Mouse (Mus musculus) embryo, embryonic 11.5 days (tissue): ENCODE results near the gene Cenpx.
"Not testable (repeated sequence)": the region's sequence is repeated elsewhere in the genome, so short reads cannot be mapped to it uniquely, and the experiment has no call there.

ENCODE experiments used
- DNase-seq: peaks from one replicate; pipeline ENCODE4 v3.0.0-alpha.2; 2012; ENCODE audit warnings: low read depth, low spot score

Gene Cenpx

DNA sequence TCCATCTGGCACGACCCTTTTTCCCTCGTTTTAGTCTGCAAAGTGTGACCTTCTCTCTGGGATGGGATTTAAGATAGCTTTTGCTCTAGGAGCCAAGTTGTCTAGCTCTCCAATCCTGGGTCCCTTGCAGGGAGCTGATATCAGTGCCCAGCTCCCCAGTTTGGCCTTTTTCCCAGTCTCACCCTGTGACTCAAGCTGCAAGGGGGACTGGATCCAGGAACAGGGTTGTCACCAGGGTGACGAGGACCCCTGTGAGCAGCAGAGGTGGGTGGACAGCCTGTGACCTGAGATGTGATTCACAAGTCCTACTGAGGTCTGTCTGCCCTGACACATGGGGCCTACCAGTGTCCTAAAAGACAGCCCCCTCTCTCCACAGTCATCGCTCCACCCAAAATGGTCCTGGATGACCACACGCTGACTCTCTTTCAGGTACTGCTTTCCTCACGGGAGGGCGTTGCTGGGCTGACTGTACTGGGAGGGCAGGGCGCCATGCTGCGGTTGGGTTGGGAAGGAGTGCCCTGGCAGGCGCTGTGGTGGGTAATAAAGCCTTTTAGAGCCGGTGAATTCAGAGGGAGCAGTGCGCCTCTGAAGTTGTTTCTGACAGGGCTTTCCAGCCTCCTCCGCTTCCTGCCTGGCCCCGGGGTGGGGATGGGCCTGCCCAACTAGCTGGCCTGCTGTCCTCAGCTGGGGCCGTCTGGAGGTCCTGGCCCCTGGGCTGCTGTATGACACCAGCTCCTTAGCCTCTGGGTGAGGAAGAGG, 9.7 kb downstream of the Cenpx start:
- no peak for DNase-seq

DNA sequence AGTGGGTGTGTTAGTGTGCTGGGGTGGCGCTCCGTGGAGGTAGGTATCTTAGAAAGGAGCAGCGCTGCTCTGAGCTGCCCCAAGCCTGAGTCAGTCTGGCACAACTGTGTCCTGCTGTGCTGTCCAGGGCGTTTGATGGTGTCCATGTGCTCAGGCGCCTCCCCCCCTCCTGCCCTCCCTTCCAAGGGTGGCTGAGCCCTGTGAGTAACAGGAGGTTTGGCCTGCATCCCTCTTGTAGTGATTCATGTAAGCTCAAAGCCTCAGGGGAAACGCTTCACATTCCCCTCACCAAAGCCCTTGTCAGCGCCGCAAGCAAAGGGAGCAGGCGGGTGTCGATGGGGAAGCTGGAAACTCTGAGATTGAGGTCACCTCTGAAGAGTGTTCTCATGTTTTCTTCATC, 15.8 kb downstream of the Cenpx start:
- no peak for DNase-seq

DNA sequence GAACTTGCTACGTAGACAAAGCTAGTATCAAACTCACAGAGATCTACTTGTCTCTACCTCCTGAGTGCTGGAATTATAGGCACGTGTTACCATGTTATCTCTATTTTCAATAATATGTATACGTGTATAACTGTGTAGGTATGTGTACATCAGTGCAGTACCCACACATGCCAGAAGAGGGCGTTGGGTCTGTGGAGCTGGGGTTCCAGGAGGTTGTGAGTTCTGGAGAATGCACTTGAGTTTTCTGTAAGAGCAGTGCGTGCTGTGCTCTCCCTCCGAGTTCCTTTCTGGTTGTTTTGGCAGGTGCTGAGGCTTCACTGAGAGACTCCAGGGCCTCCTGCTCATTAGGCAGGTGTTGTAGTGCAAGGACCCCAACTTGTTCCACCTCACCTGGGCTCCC, 17.0 kb downstream of the Cenpx start:
- DNase-seq: no peak

DNA sequence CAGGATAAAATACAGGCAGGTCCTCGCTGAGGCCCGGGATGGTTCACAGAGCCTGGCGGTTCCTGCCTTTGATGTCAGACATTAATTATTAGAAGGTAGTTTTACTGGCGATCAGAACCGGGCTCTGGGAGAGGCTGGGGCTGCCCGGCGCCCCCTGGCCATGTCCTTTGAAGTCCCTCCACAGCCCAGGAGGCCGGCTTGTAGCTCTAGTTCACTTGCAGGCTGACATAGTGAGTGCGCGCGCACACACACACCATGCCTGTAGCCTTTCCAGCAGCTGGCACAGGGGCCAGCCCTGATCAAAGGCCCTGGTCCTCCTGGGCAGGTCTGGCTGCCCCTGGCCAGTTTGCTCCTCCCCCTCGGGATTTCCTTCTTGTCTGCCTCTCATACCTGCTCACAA, 17.9 kb downstream of the Cenpx start:
- no peak for DNase-seq

DNA sequence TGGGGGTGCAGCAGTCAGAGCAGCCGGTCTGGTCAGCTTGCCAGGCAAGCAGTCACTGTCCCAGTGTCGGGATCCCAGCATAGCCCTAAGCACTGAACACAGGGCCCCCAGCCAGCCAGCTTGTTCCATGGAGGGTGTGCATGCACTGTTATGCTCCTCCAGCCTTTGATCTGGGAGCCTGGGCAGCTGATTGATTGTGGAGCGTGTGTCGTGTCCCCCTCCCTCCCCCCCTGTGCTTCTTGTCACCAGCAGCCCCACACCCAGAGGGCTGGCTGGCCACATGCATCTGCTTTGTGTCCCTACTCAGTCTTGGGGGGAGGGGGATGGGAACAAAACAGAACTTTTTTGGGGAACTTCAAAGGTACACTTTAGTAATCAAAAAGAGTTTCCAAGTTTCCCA, 18.4 kb downstream of the Cenpx start:
- no peak for DNase-seq

DNA sequence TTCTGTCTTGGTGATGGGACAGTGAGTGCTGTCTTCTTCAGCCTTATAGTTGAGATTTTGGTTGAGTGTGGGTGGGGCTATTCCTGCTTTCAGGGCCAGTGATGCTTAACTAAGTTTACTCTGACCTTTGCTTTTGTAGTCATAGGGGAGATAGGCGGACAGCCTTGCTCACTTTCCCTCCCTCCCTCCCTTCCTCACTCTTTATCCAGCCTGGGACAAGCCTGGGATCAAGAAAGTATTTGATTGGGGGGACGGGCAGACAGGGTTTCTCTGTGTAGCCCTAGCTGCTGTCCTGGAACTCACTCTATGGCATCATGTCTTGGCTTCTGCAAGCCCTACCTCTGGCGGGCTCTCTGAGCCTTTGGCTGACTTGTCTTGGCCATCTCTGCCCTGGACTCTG, 20.1 kb downstream of the Cenpx start:
- DNase-seq: no peak

DNA sequence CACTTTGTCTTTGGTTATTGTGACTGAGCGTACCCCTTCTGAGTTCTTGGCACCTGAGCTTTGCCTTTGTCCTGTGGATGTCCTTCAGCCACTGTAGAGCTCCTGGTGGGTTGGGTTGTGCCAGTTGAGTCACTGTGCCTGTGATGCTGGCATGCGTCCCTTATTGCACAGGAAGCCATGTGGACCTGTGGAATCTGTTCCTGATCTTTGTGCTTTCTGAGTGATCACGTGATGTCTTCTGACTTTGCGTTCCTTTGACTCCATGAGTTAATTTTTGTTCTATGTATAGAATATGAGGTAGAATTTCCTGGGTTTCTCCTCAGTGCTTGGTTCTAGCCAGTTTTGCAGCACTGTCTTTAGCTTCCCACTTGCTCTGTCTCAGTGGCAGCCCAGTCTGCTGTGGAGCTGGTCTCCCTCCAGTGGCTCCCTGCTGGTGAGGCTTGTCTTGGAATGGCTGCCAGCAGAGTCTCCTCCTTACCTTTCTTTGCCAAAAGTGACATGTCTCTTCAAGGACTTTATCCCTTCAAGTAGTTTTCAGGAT, 21.0 kb downstream of the Cenpx start:
- DNase-seq: no peak

DNA sequence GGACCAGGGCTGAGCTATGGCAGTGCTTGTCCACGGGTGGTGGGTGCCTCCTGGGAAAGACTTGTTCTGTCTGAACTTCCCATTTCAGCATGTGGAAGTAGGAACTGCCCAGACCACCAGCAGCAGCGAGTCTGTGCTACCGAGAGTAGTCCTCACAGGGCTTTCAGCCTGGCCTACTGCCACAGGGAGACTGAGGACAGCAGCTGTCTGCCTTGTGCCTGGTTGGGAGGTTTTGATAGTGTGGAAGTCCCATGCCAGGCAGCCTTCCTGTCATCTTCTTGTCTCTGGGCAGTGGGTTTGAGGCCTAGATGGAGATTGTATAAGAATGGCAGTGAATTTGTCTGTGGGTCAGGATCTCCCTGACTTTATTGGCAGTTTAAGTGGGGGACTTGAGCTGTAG, 24.2 kb downstream of the Cenpx start:
- DNase-seq: no peak

DNA sequence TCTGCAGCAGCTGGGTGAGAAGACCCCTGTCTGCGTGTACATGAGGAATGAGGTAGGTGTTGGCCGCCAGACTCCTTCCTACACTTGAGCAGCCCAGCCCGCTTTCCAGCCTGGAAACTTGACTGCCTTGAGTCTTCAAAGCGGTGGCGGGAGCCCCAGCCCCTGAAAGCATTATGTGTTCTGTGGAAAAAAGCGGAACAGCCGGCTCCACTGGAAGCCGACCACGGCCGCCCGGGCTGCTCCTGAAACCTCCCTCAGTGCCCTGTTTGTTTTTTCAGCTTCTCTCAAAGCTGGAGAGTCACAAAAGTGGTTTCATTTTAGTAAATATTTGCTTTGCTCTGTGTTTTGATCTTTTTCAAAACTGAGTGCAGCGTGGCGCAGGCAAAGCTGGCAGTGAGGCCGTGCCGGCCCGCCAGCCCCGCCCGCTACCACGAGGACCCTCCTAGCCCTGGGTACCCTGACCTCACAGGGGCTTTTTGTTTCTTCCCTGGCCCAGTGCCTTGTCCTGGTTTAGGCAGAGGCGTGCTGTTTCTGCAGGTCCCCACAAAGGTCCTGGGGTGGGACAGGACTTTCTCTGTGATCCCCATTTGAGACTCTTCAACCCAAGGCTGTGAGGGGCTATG, 26.8 kb downstream of the Cenpx start:
- DNase-seq: no peak

DNA sequence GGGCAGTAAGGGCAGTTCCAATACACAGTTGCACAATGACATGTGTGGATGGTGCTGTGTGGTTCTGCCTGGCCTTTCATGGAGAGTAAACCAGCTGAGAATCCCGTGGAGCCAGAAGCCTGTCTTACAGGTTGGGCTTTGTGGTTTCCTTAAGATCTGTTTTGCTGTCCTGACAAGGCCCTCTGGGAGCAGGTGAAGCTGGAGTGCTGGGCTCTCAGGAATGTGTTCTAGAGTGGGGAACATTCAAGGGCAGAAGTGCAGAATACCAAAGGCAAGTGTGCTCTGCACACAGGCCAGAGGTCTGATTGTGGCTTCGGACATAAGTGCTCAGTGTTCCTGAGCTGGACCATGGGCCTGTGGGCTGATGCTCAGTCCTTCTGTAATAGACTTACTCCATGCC, 28.9 kb downstream of the Cenpx start:
- no peak for DNase-seq

DNA sequence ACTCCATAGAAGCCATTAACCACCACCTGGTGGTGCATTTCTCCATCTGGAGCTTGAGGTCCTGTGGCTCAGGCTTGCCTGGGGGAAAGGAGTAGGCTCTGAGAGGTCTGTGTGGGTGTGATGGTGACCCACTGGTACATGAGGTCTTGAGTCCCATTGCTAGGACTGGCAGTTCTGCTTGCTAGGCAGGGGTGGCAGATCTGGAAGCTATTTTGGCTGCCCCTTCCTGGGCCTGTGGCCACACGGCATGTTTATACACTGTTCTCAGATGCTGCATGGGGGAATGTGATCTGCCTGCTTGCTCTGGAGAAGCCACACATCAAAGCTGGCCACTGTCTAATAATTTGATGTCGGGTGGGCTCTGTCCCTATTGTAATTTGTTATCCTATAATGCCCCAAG, 29.5 kb downstream of the Cenpx start:
- no peak for DNase-seq

DNA sequence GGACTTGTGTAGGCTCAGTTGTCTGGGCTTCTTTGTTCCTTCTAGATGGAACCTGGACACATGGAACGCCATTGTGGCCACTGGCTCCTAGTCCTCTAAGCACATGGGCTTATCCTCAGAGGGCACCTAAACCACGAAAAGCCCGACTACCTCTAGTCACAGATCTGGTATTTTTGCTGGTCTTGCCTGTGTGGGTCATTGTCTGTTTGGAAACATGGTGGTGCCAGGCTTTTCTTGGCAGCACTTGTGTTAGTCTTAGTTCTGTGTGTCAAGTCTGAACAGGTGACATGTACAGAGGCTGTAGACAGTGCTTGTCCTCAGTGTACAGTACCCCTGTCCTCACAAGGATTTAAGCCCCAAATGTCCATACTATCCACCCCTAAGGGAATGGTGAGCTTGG, 30.0 kb downstream of the Cenpx start:
- no peak for DNase-seq

DNA sequence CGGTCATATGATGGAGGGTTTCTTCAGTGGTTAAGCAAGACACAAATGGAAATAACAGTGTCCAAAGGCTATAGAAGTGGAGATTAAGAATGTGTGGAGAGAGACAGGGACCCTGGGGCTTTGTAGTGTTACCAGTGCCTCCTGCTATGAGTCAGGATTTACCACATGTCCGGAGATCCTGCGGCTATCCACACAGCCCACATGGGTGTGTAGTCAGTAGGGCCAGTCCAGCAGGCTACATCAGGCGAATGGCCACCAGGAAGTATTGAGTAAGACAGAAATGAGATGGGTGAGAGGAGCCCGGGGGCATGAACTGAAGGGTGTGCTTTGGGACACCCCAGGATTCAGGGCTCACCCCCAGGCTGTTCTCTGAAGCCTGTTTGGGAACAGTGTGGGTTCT, 30.9 kb downstream of the Cenpx start:
- no peak for DNase-seq

DNA sequence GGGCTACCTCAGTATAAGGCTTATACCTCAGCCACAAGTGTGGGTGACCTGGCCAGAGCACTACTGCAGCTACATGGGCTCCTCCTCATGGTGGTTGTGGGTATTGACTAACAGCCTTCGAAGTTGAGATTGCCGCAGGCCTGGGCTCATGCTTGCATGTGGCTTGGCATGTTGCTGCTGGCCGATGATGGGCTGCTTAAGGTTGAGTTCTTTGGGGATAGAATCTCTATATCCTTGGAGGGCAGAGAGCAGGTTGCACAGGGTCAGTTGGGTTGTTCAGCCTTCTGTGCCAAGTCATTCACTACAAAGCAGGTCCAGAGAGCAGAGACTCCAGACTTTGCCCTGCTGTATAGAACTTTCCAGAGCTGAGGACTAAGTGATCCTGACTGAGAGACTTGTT, 33.6 kb downstream of the Cenpx start:
- no peak for DNase-seq

DNA sequence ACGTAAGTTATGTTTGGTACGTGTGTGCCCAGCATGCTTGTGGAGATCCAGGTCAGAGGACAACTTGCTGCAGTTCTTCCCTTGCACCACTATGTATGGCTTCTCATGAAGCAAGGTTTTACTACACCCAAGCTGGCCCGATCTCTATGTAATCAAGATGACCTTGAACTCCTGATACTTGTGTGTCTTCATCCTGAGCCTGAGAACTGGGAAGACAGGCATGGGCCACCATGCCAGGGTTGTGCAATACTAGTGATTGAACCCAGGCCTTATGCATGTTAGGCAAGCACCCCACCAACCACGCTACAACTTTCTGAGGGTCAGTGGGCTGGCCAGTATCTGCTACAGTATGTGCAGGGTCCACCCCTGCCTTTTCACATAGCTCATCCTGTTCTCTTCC, 36.6 kb downstream of the Cenpx start:
- no peak for DNase-seq

DNA sequence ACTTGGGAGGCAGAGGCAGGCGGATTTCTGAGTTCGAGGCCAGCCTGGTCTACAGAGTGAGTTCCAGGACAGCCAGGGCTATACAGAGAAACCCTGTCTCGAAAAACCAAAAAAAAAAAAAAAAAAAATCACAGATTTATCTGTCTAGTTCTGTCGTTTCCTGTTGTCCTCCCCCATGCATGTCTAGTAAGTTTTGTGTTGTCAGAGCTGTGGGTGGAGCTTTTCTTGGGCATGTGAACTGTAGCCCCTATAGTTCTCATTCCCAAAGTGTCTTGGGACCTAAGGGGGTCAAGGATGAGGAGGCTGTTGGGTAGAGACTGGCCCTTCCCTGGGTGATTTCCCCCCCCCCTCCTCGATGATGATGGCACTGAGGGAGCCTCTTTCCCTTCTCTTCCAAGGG, 37.7 kb downstream of the Cenpx start:
- DNase-seq: not testable (repeated sequence)

DNA sequence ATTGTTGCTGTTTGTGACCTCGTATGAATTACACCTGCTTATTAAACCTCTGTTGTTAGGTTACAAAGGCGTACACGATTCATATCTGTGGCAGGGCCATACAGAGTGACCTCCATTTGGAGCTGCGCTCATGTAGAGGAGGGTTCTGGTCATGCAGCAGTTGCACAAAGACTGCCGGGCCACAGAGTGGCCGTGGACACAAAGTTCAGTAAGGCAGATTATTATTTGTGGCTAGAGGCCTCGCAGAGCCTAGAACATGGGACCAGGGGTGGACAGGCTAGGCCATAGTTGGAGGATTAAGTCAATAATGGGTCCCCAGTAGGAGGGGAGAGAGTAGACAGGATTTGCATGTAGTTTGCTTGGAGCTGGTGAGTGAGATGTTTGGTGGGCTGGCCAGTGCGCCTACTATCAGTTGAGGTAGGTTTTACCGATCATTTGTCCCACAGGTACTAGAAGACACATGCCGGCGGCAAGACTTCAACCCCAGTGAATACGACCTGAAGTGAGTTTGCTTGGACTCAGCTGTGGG, 39.9 kb downstream of the Cenpx start:
- DNase-seq: no peak

DNA sequence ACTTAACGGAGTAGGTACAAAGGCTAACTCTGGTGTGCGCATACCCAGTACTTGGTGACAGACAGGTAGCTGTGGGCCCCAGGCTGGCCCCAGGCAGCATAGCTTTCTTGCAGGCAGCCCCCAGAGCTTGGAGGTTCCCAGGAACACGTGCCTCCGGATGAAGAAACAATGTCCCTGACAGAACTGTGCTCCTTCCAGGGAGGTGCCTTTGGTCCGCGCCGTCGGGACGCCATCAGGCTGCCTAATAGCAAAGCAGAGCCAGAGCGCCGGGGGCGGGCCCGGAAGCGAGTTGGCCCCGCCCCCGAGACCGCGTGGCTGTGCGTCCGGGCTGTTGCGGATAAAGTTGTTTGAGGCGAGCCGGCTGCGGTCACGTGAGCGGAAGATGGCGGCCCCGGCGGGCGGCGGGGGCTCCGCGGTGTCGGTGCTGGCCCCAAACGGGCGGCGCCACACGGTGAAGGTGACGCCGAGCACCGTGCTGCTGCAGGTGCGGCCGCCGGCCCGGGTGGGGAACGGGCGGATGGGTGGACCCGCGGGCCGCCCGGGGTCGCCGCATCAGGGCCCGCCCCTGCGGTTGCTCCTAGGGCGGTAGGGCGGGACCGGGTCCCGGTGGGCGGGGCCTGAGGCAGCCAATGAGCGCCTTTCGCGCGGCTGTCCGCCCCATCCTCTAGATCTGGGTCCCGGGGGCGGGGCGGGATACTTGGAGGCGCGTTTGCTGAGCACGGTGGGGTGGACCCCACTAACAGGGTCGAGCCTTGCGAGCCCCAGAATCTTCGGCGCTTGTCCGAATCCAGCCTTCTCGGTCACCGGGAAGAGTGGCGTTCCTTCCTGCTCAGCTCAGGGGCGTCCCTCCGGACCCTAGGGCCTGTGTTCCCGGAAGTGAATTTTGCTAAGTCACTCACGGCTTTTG, 40.6 kb downstream of the Cenpx start, which contains the start of gene Aspscr1:
Aspscr1 (plus strand) TSS at position 287 of the 907 bp plus-strand sequence.
- DNase-seq: peak; percentile 92

DNA sequence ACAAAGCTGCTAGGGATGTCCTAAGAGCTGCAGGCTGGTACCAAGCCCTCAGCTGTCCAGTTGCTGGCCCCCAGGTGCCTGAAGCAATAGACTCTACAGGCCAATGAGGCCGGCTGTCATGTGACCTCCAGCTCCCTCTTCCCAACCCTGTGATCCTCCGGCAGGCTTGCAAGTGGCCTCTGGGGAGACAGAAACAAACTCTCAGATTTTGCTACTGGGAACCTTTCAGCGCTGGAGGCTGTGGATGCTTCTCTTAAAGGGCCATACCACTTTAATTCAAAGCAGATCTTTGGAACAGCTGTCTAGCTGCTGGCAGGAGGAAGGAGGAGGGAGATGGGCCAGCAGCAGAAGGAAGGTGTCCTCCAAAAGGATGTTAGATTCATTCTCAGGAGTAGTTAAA, 46.9 kb downstream of the Cenpx start:
- DNase-seq: no peak

DNA sequence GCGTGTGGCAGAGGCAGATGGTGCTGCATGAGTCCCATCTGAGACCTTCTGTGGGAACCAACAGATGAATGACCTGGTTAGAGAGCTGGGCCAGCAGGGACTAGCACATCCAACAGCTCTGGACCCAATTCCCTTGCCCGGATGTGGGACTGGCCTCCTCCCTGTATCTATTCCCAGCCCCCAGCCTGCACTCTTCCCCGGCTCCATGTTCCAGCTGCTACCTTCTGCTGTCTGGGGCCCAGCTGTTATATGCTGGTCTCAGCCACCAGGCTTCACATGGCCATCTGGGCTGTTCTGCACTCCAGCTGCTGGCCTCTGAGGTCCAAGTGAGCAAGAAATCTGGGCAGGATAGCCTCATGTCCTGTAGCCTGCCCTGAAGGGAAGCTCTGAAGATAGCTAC, 48.1 kb downstream of the Cenpx start:
- no peak for DNase-seq

DNA sequence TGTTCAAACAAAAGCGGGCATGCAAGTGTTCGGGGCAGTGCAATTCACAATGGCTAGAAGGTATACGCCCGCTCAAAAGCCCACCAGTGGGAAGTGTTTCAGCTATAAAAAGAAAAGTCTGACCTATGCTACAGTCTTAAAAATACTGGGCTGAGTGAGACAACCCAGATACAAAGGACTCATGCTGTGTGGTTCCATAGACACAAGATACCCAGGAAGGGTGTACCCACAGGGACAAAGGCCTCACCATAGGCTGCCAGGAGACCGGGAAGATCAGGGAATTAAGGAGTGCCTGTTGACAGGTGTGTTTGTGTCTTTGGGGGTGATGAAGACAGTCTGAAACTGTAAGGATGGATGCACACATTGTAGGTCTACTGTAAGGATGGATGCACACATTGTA, 49.8 kb downstream of the Cenpx start:
- DNase-seq: no peak

DNA sequence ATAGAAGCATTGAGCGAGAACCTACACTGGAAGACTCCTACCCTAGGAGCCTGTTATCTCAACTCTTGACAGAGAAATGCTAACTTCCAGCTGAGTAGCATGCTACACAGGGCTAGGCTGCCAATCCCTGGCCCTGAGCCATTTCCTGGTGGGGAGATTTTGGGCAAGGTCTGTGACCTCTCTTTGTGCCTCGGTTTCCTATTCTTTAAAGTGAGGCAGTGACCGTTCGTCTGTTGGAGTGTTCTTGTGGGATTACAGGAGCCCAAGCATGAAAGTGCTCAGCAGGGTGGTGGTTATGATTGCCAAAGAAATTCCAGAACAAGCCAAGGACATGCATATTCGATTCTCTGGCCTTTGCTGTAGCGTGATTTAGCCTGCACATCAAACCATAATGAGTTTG, 50.8 kb downstream of the Cenpx start:
- DNase-seq: no peak
